Mouse (Mus musculus): ENCODE measurements around the gene Fam47e. TPM values are rescaled to one million over a fixed set of nuclear protein-coding genes. Genes with fewer than 3 reads are reported as not detected.
A peak's percentile ranks its signal among the peaks of the same experiment; 100 is the strongest.
"Not testable (repeated sequence)": the region's sequence is repeated elsewhere in the genome, so short reads cannot be mapped to it uniquely, and the experiment has no call there.

Fam47e gene
- total RNA-seq (2021) (not detected), polyA plus RNA-seq (2012; rRNA removed) (not detected in 2 replicates)
- long read RNA-seq: 0 reads

DNA sequence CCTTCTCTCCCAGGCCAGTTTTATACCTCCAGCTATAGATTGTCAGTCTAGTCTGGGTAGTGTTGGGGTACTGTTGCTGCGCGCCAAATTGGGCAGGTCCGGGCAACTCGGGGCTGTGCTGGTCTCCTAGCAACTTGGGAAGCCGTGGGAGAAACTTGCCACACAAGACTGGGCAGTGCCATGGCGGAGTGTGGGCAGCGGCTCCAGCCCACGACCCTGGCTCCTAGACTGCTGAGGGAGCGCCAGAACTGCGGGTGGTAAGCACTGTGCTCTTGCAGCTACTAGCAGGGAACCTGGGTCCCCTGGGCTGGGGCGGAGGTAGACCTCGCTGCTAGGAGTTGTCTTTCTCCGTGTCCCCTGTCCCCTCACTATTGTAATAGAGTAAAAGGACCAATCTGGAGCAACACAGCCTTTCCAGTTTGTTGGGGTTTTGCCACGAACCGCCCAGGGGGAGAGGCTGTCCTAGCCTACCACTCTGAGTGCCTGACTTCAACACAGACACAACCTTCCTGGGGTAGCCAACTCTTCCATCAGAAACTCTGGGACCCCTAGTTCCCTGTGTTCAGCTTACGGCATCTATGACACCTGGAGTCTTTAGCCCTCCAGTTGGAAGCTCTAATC lies at the start of gene Fam47e:
Gene Fam47e, plus strand, starts transcription at position 179 of the 621 bp plus-strand sequence.
- no peak for DNase-seq

DNA sequence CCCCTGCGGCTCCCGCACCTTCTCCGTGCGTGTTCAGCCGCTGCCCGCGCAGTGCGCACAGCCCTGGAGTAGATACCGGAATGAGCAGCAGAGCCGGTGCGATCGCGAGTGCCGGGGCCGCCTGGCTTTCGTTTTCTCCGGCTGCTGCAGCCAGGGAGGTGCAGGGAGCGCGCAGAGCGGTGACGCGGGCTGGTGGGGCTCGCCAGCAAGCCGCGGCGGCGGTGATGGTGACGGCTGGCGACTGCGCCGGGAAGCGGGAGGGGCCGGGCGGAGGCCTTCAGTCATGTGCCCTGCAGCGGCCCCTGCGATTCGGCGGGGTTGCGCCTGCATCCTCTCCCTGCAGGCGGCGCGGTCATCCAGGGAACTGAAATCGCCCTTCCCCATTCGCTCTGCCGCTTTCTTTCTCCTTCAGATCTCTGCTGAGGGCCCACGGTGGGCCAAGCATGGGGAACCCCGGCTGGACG lies 49.4 kb upstream of the Fam47e start:
- peak; percentile 99 for DNase-seq

DNA sequence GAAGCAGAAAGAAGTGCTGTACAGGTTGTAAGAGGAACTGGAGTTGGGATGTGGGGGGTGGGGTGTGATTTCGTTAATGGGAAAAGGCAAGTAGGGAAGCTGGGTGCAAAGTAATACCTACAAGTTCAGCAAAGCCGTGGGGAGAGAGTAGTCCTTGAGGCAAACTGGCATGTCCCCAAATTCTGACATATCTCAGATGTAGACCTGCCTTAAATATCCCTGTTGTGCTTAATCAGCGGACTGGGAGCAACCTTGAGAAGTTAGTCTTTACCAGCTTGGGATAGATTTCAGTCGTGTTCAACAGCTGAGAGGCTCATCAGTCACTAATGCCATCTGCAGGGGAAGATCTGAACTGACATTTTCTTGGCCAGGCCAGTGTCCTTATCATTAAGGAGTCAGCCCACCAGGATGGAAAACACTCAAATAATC lies 48.6 kb upstream of the Fam47e start:
- DNase-seq: peak; percentile 47

DNA sequence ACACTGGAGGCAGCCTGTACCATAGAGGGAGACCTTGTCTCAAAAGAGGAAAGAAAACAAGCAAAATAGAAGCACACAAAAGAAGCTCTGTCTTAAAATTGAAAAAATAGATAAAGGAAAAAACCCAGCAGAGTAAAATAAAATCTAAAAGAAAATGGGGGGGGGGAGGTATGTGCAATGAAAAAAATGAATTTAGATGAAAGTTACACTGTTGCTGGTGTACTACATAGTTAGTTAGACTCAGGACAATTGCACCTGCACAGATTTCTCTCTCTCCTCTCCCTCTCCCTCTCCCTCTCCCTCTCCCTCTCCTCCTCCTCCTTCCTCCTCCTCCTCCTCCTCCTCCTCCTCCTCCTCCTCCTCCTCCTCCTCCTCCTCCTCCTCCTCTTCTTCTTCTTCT lies 48.1 kb upstream of the Fam47e start, which contains the start of gene Scarb2:
Gene Scarb2, minus strand, starts transcription at position 101 of the 400 bp plus-strand sequence.
- DNase-seq: no peak

DNA sequence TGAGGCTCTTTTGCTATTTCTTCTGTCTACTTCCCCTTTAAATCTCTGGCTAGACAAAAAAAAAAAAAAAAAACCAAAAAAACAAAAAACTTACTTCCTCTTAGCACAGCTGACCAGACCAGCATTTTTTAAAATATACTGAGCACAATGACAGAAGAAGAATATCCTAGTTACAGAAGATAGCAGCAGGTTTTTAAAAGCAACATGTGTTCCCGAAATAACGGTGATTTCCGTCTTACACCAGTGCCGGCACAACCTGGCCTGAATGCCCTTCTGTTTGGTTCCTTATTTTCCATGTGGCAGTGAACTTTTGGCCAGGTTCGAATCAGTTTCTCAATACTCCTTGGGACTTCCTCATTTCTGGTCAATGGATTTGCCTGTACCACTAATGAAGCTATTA lies 46.0 kb upstream of the Fam47e start:
- no peak for DNase-seq

DNA sequence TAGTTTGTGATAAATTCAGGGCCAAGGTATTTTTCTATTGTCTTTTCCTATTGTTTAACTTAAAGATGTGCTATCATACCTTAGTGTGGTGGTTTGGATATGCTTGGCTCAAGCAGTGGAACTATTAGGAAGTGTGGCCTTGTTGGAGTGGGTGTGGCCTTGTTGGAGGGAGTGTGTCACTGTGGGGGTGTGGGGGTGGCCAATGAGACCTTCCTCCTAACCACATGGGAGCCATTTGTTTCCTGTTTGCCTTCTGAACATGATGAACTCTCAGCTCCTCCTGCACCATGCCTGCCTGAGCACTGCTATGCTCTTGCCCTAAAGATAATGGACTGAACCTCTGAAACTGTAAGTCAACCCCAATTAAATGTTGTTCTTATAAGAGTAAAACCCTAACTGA lies 43.6 kb upstream of the Fam47e start:
- no peak for DNase-seq

DNA sequence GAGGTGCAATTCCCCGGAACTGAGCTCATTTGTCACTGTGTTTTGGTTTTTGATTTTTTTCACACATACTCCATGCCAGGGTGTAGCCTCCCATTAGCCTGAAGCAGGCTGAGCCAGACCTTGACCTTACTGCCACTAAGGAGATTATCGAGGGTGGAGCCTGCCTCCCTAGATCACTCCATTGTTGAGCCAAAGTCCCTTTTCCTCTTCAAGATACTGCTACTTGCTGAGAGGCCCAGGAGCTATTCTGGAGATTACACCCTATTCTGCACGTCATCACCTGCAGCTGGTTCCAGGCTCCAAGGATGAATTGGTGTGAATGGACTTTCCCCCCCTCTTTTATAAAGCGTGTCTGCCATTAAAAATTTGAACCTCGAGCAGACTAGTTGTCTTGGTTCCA lies 42.8 kb upstream of the Fam47e start:
- DNase-seq: no peak

DNA sequence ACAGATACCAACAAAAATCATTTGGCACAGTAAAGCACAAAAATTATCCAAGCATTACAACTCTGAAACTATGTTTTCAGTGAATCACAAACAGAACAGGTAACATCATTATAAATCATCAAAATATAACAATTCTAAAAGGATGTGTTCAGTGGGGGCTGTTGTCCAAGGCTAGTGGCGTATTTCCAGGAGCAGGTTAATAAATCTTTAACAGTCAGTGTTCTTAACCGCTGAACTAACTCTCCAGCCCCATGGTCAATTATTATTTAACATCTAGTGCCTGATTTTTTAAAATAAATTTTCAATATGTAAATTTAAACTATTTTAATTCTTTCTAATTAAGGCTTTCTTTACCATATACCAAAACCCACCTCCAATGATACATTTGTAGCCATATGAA lies 33.7 kb upstream of the Fam47e start:
- DNase-seq: not testable (repeated sequence)

DNA sequence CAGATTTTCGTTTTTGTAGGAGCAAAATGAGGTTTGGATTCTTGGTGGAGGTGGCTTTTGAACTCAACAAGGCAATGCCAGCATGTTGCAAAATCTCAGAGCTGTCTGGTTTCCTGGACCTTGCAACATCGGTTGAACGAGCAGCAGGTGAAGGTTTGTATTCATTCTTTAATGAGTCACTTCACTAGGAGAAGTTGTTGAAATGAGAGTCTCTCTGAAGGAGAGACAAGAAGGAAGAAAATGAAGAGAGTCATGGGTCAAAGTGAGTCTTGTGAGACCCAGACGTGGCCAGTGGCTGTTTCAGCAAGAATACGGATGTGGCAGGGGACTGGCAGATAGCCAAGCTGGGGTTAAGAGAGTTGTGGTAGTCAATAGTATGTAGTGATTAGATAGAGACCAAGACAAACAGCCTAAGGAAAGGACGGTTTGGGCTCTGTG lies 30.0 kb upstream of the Fam47e start:
- DNase-seq: peak; percentile 28

DNA sequence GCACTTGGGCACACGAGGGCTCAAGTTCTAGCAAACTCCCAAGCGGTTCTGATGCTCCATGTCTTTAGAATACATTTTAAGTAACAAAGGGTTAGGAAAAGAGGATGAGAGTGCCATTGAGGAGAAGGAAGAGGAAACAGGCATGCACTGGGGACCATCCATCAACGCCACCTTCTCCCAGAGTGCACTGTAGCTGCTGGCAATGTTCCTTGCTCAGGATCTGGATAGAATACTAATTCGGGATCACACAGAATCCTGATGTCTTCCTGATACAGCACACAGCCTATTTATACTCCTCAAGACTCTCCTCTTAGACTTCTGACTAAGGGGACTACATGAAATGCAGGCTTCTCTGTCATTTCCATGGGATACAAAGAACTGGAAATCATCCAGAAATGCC lies 15.2 kb upstream of the Fam47e start:
- DNase-seq: no peak

DNA sequence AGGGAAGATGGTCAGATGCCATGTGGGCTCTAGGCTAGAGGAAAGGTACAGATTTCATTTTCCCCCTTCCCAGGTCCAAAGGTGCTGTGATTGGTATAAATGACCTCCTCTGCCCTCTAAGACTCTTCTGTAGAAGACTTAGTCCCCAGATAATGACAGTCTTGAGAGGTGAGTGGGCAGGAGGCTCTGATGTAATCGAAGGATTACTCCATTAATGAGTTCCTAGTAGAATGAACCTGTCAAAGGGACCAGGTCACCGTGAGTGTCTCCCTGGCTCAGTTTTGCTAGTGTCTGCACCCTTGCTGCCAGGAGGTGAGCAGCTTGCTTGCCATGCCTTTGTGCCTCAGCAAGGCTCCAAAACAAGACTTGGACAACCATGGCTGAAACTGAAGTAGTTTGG lies 2.3 kb upstream of the Fam47e start:
- DNase-seq: no peak

DNA sequence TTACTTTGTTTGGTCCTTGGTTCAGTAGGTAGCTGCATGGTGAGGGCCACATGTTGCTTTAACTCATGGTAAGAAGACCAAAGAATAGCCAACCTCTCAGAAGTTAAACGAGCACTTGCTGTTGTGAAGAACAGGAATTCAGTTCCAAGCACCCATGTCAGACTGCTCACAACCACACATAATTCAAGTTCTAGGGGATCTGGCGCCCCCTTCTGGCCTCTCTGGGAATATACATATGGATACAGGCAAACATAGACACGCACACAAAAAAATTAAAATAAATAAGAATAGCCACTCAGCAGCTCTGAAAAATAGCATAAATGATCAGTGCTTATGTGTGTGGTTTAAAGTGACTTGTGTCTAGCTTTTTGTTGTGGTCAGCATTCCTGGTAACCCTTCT lies 930 bp upstream of the Fam47e start:
- DNase-seq: no peak

DNA sequence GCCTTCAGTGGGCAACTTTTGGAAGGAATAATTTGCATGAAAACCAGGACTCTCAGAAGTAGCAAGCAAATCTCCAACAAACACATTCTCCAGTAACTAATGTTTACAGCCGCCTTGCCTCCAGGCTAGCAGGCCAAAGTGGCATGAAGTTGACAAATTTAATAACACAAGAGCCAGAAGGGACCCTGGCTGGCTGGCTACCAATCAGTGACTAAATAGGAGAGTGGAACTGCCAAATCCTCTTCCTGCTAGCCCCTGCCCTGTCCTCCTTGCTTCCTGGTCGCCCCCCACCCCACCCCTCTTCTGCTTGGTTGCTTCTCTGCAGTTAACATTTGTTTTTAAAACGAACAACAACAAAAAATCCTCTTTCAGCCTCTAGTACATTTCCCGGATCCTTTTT lies 426 bp upstream of the Fam47e start:
- DNase-seq: no peak

DNA sequence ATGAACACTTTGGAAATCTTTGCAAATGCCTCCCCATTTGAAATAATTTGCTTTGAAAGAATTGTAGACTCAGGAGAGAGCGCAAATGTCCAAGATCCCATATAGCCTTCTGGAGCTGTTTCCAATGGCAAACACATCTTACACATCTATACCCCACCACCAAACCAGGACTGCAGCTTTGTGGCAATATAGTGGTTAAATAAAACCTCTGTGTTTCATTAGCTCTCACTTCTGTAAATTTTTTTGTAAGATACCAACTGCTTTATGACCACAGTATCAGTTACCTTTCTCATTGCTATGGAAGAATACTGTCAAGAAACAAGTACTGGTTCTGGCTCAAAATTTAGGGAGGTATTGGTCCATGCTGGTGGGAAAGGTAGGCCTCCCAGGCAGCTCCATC lies 1.0 kb downstream of the Fam47e start:
- no peak for DNase-seq

DNA sequence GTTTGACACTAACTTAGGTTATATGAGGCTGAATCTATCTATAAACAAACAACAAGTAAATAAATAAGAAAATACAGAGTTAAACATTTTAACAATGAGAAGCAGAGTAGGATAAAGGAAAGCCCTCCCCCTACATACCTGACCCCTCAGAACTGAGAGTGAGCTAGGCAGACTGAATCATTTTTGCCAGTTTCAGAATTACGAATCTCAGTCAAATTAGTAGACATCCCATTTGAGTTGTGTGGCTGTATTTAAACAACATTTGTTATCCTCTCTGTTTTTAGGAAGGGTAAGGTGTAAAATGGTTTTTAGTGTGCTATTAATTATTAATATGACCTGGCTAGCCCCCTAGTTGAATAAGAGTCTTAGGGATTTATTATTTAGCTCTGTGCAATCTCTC lies 2.6 kb downstream of the Fam47e start:
- DNase-seq: no peak

DNA sequence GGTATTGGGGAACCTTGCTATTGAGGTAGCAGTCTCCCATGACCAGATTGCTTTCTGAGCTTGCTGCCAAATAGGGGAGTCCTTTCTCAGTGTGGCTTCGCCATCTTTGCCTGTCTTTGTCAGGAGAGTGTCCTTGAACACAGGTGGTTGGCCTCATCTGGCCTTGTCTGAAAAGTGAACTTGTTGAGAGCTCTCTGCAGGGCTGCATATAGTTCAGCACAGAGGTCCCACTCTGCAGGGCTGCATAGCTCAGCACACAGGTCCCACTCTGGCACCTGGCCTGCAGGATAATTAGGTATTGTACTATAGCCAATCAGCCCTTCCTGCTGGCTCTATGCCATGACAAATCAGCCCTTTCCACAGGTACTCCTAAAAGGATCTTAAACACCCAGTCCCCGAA lies 5.3 kb downstream of the Fam47e start:
- DNase-seq: no peak

DNA sequence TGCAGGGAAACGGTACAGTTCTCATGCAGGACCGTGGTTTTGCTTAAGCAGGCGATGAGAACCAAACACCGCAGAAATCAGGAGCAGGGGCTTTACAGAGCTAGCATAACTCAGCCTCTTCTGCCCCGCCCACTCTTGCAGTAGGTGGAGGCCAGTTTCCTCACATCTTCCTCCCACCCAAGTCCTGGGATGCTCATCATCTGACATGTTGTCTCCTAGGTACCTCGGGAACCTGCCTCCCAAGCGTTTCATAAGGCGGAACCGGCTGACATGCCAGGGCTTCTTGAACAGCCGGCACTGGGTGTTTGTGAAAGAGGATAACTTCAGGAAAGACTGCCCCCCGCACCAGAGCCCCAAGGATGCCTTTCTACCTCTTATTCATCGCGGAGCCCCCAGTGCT lies 7.1 kb downstream of the Fam47e start:
- DNase-seq: no peak

DNA sequence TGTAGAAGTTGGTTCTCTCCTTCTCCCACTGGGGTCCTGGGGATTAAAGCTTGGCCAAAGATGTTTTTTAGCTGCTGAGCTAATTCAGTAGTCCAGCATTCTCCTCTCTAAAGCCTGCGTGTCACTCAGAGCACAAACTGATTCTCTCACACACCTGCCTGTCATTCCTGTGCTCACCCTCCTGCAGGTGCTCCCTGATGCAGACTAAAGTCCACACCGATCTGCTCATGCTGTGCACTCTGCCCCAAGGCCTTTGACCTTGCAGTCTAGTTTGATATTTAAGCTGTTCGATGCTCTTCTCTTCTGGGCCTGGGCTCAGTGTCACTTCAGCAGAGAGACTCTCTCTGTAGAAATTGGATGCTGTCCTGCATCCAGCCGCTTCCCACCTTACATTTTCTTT lies 16.4 kb downstream of the Fam47e start:
- DNase-seq: no peak

DNA sequence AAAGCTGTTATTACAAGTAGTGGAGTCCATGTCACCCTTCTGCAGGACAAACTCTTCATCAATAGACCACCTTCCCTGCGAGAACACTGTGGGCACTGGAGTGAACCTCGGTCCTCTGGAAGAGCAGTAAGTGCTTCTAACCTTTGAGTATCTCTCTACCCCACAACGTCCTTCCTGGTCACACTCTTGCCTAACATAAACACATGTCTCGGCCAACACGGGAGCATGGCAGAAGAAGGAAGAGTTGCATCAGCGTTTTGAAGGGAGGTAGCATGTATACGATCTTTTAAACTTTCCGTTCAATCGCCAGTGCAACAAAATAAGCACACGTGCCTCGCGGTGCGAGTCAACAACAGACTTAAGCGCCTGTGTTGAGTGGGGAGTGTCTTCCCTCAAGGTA lies 24.7 kb downstream of the Fam47e start:
- no peak for DNase-seq

DNA sequence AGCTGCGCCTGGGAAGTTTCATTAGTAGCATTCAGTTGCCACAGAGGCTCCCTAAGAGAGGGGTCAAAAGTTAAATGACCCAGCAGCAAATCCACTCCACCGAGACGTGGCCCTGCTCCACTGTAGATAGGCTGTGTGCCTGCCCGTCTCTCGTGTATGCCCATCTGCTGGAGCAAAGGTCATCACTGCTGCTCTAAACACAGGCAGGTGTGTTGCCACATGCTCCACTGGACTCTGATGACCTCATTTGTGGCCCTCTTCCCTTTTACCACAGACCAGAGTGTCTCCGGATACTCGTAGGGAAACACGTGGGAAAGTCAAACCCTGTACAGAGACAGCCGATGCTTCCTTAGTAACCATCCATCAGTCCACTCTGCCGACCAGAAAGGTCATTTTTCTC lies 31.1 kb downstream of the Fam47e start:
- DNase-seq: peak; percentile 13

DNA sequence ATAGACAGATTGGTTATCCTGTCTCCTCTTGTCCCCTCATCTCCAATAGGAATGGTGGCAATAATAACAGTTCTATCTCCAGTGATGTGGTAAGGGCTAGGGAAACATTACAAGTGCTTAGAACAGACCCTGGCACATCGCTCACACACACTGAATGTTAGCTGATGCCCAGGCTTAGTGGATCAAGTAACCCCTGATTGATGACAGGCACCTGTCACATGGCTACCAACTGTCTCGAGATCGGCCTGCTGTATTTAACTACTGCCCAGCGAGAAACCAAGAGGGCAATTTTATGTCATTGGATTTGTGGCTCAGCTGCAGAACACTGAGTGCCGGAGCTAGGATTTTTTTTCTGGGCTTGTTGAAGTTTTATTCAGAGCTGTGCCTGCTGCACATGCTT lies 40.2 kb downstream of the Fam47e start:
- DNase-seq: no peak

DNA sequence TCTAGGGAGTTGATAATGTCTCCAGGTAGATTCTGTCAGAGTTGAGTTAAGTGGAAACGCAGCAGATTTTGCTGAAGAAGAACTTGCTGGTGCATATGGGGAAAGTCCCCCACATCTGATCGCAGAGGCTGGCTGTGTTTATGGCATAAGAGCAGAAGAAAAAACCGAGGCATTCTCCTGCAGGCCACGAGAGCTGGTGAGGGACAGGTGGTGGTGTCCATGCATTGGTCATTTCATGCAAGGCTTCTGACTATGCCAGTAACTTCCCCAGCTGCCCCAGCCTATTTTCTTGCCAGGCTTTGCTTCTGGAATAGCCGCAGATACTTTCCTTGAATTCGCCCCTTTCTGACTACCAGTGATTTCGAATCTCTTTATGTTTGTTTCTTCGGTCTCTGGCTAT lies 42.0 kb downstream of the Fam47e start:
- DNase-seq: no peak

DNA sequence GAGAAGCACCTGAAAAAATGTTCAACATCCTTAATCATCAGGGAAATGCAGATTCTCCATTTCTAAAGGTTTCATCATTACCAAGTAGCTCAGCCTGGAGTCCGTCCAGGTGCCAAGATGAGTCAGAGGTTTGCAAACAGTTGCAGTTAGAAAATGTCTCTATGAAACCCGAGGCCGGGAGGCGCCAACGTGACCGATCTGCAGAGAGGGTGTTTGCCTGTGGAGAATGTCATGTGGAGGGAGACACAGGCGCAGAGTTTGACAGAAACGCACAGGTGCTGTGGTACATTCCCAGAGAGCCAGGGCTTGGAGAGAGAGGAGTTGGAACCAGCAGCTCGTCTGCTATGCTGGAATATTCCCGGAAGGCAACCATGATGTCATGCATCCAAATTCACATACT lies 44.2 kb downstream of the Fam47e start:
- DNase-seq: peak; percentile 83
